Mouse (Mus musculus) midbrain, embryonic 14.5 days (tissue): ENCODE results near the gene Lat. TPM values are rescaled to one million over a fixed set of nuclear protein-coding genes. Genes with fewer than 3 reads are reported as not detected.
A peak's percentile ranks its signal among the peaks of the same experiment; 100 is the strongest.
"Not testable (repeated sequence)": the region's sequence is repeated elsewhere in the genome, so short reads cannot be mapped to it uniquely, and the experiment has no call there.

ENCODE experiments used
- ATAC-seq: fragments of 200-750 bp; cut with Nextera tagmentation; 2 replicates; pipeline ENCODE4 v1.8.0; 2017; ENCODE audit warnings: moderate number of reproducible peaks, moderate library complexity; ENCODE audit not compliant: low FRiP score, low TSS enrichment
- DNase-seq: peaks from one replicate; pipeline ENCODE4 v3.0.0-alpha.2; 2015
- H3K27ac ChIP-seq: fragments of 300-500 bp; sonication (generic); replicated peaks from 2 replicates; pipeline ENCODE4 v1.5.1; 2014; ENCODE audit warnings: mild to moderate bottlenecking, low read depth, low read length, moderate library complexity
- H3K27me3 ChIP-seq: fragments of 300-500 bp; sonication (generic); 2 replicates; pipeline ENCODE4 v1.6.1; 2014; ENCODE audit warnings: low read length, control low read depth, mixed read lengths; ENCODE audit not compliant: control insufficient read depth, insufficient read depth
- H3K36me3 ChIP-seq: fragments of 300-500 bp; sonication (generic); 2 replicates; pipeline ENCODE4 v1.6.1; 2014; ENCODE audit warnings: low read length, control low read depth; ENCODE audit not compliant: control insufficient read depth, insufficient read depth
- H3K4me1 ChIP-seq: fragments of 300-500 bp; sonication (generic); 2 replicates; pipeline ENCODE4 v1.6.1; 2014; ENCODE audit warnings: mild to moderate bottlenecking, antibody characterized with exemption, low read length, control low read depth; ENCODE audit not compliant: control insufficient read depth, insufficient read depth
- H3K4me2 ChIP-seq: fragments of 300-500 bp; sonication (generic); 2 replicates; pipeline ENCODE4 v1.6.1; 2014; ENCODE audit warnings: mild to moderate bottlenecking, low read length, moderate library complexity
- H3K4me3 ChIP-seq: fragments of 300-500 bp; sonication (generic); replicated peaks from 2 replicates; pipeline ENCODE4 v1.5.1; 2014; ENCODE audit warnings: low read depth, low read length
- H3K9ac ChIP-seq: fragments of 300-500 bp; sonication (generic); replicated peaks from 2 replicates; pipeline ENCODE4 v1.6.1; 2014; ENCODE audit warnings: mild to moderate bottlenecking, low read length, moderate library complexity
- H3K9me3 ChIP-seq: fragments of 300-500 bp; sonication (generic); 2 replicates; pipeline ENCODE4 v1.6.1; 2016; ENCODE audit warnings: low read length, control low read depth, mixed read lengths; ENCODE audit not compliant: control insufficient read depth
- WGBS: fragments of 180-500 bp; shearing (Covaris S2); extraction: QIAGEN DNeasy Blood & Tissue Kit; methylation state at CpG from one replicate; pipeline ENCODE4 v1.1.7; 2014; 5-methylcytosine and 5-hydroxymethylcytosine counted together
- polyA plus RNA-seq: library from polyadenylated mRNA; unstranded; fragments of >200 nt; fragmentation: Nextera tagmentation; extraction: Ambion mirVana; gene quantifications from 2 replicates; pipeline ENCODE4 v1.2.1, GENCODE M21; 2014

Gene Lat
- polyA plus RNA-seq, 1 experiment from 2014 or later: 0.92 TPM

DNA sequence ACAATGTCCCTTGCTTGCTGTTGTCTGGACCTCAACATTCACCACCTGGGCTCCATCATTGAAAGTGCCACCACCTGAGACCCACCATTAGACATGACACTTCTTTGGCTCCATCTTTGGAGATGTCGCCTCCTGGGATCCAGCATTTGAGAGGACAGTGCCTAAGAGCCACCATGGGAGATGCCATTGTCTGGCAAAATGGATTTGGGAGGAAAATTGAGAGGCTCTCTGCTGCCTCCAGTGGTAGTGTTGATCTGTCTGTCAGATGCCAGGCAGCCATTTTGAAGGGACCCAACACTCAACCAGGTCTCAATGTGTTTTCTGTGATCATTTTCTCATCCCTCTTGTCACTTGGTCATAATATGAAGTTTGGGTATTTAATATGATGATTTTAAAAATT, 33.8 kb downstream of the Lat start:
- ATAC-seq (no peak), DNase-seq (no peak)
- Histone ChIP-seq H3K4me3 (no peak overlapping the region), H3K27ac (no peak overlapping the region), H3K36me3 (no peaks in the 10 kb centered on the region), H3K9ac (no peak overlapping the region), H3K27me3 (no peaks in the 10 kb centered on the region), H3K4me1 (no peaks in the 10 kb centered on the region), H3K9me3 (no peaks in the 10 kb centered on the region), H3K4me2 (no peak overlapping the region)
- WGBS: 89% methylated on average over 1 of the region's 1 CpGs

DNA sequence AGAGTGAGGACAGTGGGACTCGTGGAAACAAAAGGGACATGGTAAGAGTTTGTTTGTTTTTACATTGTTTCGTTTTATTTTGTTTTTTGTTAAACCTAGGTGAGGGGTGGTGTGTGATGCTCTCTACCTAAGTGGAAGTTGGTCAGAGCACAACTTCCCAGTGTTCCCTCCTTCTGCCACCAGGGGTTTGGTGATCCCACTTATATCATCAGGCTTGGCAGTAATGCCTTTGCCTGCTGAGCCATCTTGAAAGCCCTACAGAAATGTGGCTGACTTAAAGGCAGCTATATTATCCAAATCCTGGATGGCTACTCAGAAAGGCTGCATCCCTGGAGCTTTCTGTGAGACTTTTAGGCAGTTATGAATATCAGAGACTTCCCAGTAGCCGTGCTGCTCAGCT, 36.7 kb downstream of the Lat start:
- no peaks in the 10 kb centered on the region for H3K4me1 ChIP-seq
- H3K36me3 ChIP-seq: no peaks in the 10 kb centered on the region
- no peak overlapping the region for H3K27ac ChIP-seq
- no peak for DNase-seq
- H3K4me2 ChIP-seq: no peak overlapping the region
- H3K9ac ChIP-seq: no peak overlapping the region
- no peaks in the 10 kb centered on the region for H3K27me3 ChIP-seq
- no peaks in the 10 kb centered on the region for H3K9me3 ChIP-seq
- no peak overlapping the region for H3K4me3 ChIP-seq
- ATAC-seq: no peak
- 76% methylated on average over 3 of the region's 3 CpGs for WGBS

DNA sequence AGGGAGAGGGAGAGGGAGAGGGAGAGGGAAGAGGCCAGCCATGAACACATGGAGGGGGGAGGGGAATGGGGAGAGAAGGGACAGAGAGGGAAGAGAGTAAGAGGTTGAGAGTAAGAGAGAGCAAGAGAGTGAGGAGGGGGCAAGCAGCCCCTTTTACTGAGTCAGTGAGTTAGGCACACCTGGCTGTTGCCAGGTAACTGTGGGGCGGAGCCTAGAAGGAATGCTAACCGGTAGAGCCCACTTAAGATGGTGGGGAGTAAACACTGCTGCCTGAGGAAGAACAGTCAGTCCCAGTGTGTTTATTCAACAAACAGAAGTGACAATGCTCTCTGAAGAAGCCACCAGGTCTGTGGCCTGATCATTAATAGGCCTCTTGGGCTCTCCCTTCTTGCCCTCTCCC, 38.7 kb downstream of the Lat start:
- Histone ChIP-seq H3K4me2 (no peak overlapping the region), H3K4me3 (no peak overlapping the region), H3K9me3 (no peaks in the 10 kb centered on the region), H3K9ac (no peak overlapping the region), H3K27ac (no peak overlapping the region), H3K36me3 (no peaks in the 10 kb centered on the region), H3K4me1 (no peaks in the 10 kb centered on the region), H3K27me3 (no peaks in the 10 kb centered on the region)
- 60% methylated on average over 2 of the region's 2 CpGs for WGBS
- DNase-seq (no peak), ATAC-seq (no peak)

- H3K27ac ChIP-seq: no peak overlapping the region
- 90% methylated on average over 9 of the region's 9 CpGs for WGBS
Measured at GRCm38 (mm10) chr7:126329907-126330645, 39.3 kb downstream of the Lat start.

GRCm38 (mm10) chr7:126328848-126329247, 40.5 kb downstream of the Lat start:
- not testable (repeated sequence) for H3K4me1 ChIP-seq, H3K4me3 ChIP-seq, ATAC-seq, H3K27ac ChIP-seq, DNase-seq, H3K4me2 ChIP-seq, H3K36me3 ChIP-seq, H3K27me3 ChIP-seq, H3K9me3 ChIP-seq, H3K9ac ChIP-seq
- 92% methylated on average over 5 of the region's 6 CpGs for WGBS

More at GRCm38 (mm10) chr7:126329907-126330645, 39.3 kb downstream of the Lat start:
- ATAC-seq (no peak), DNase-seq (no peak)
- H3K9ac ChIP-seq: no peak overlapping the region
- no peaks in the 10 kb centered on the region for H3K4me1 ChIP-seq
- no peaks in the 10 kb centered on the region for H3K36me3 ChIP-seq
- H3K27me3 ChIP-seq: no peaks in the 10 kb centered on the region
- H3K4me3 ChIP-seq: no peak overlapping the region
- no peaks in the 10 kb centered on the region for H3K9me3 ChIP-seq
- H3K4me2 ChIP-seq: no peak overlapping the region

DNA sequence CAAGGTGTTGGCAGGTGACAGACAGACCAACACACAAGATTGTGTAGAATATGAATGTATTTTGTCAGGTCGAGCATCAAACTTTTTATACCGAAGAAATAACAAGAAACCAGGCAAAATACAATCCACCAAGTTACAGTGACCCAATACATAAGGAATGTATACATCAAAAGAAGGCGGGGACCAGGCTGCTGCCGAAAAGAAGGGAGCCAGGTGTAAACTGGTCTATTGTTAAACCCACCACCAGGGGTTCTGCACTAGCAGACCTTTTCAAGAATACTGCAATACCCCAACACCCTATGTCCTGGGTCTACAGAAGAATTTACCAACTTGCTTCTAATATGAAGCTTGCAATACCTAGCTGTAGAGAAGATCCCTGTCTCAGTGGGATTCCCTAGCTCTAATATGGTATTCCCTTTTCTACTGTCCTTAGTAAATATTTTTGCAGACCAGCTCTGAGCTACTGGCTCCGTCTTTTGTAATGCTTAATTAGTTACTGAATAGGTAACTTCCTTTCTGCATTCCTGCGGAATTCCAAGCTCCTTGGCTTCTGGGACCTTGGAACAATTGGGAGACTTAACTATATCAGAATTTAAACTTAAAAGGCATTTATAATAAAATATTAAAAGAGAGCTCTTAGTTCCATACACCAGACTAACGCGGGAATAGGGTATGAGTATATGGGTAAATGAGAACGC, 43.6 kb downstream of the Lat start:
- H3K27me3 ChIP-seq, H3K4me1 ChIP-seq, H3K4me2 ChIP-seq, ATAC-seq, H3K36me3 ChIP-seq, DNase-seq, H3K4me3 ChIP-seq, H3K27ac ChIP-seq, H3K9ac ChIP-seq, H3K9me3 ChIP-seq: not testable (repeated sequence)
- WGBS: 23% methylated on average over 9 of the region's 9 CpGs

GRCm38 (mm10) chr7:126324791-126325190, 44.6 kb downstream of the Lat start:
- no peak overlapping the region for H3K4me3 ChIP-seq
- H3K9me3 ChIP-seq: no peaks in the 10 kb centered on the region
- 0 out of 2 replicates have a peak, but pooled peaks cover 7% of the 10 kb centered on the region for H3K27me3 ChIP-seq
- DNase-seq (no peak), ATAC-seq (no peak)
- no peak overlapping the region for H3K27ac ChIP-seq
- H3K4me2 ChIP-seq: no peak overlapping the region
- 50% methylated on average over 3 of the region's 3 CpGs for WGBS
- H3K4me1 ChIP-seq: no peaks in the 10 kb centered on the region
- peak overlapping the region; percentile 9; the same call in 1 of the 2 replicates for H3K9ac ChIP-seq
- no peaks in the 10 kb centered on the region for H3K36me3 ChIP-seq

- no peak overlapping the region; the same call in 1 of the 2 replicates for H3K9ac ChIP-seq
- 8% methylated on average over 11 of the region's 11 CpGs for WGBS
- H3K9me3 ChIP-seq: no peaks in the 10 kb centered on the region
Measured at GRCm38 (mm10) chr7:126323729-126324128, 45.6 kb downstream of the Lat start.

DNA sequence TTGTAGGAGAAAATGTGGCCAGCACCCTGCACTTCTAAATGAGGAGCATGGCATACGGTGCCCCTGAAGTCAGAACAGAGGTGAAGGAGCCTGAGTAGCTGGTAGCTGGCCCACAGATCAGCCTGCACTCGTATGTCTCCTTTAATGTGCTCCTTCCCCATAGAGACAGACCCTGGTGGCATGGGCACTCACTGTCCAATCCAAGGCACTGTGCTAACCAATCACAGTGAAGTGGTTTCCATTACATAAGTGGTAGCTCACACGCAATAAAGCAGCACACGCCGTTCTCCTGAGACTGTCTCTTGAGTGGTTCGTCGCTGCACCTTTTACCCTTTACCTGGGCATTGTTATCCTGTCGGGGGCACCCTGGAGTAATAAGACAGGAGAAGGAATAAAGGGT, 55.1 kb downstream of the Lat start:
- Histone ChIP-seq H3K9me3 (no peaks in the 10 kb centered on the region), H3K36me3 (no peaks in the 10 kb centered on the region), H3K9ac (no peak overlapping the region), H3K27ac (no peak overlapping the region), H3K4me3 (no peak overlapping the region), H3K27me3 (no peaks in the 10 kb centered on the region), H3K4me1 (no peaks in the 10 kb centered on the region), H3K4me2 (no peak overlapping the region)
- ATAC-seq (no peak), DNase-seq (no peak)
- 79% methylated on average over 8 of the region's 8 CpGs for WGBS

More at GRCm38 (mm10) chr7:126323729-126324128, 45.6 kb downstream of the Lat start:
- Histone ChIP-seq H3K4me2 (no peak overlapping the region), H3K27ac (no peak overlapping the region), H3K4me1 (no peaks in the 10 kb centered on the region), H3K36me3 (no peaks in the 10 kb centered on the region), H3K4me3 (no peak overlapping the region), H3K27me3 (0 out of 2 replicates have a peak, but pooled peaks cover 7% of the 10 kb centered on the region)
- DNase-seq: peak; percentile 96
- no peak for ATAC-seq
